Mouse (Mus musculus): ENCODE measurements around the gene Fgd5. TPM values are rescaled to one million over a fixed set of nuclear protein-coding genes. Genes with fewer than 3 reads are reported as not detected.

Gene Fgd5
- polyA plus RNA-seq, 1 experiment from 2014 or later, result 11.9 TPM

- Histone ChIP-seq H3K4me3 (replicated peaks; ENCODE audit: low read depth, low read length) (no peak overlapping the region), H3K27ac (no peak overlapping the region), H3K9me3 (replicated peaks; ENCODE audit: low read length) (no peaks in the 10 kb centered on the region), H3K4me1 (replicated peaks; ENCODE audit: insufficient read depth, low read length) (0 out of 2 replicates have a peak, but pooled peaks cover 7% of the 10 kb centered on the region), H3K9ac (ENCODE audit: low read depth, low read length) (no peak overlapping the region), H3K4me2 (ENCODE audit: low read length) (no peak overlapping the region), H3K36me3 (ENCODE audit: insufficient read depth, low read length) (no peaks in the 10 kb centered on the region), H3K27me3 (ENCODE audit: insufficient read depth, low read length) (no peaks in the 10 kb centered on the region)
- 85% methylated on average over 3 of the region's 3 CpGs for WGBS
- no peak for ATAC-seq (replicated peaks; ENCODE audit: low FRiP score, low read depth)
- no peak for DNase-seq (ENCODE audit: low spot score)
- no peak for TF ChIP-seq CTCF (IDR thresholded peaks at IDR 0.05; ENCODE audit: low read depth)
Measured at GRCm38 (mm10) chr6:92013620-92014019, 34.9 kb downstream of the Fgd5 start.

DNA sequence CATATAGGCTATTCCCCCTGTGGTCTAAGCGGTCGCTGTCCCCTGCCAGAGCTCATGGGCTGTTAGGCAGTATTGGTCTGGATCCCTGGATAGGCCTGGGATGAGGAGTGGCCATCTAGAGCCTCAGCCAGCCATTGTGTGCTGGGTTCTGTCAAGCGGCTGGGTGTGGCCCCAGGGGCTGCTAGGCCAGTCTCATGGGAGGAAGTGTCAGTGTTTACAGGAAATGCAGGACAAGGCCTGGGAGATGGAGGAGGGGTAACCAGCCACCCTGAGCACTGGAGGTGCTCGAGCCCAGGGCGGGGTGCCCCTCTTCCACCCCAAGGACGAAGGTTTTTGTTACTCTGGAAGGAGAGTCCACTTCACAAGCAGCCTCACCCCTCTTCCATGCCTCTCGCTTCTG is 36.3 kb downstream of the Fgd5 start:
- Histone ChIP-seq H3K4me2 (ENCODE audit: low read length) (no peak overlapping the region), H3K9ac (ENCODE audit: low read depth, low read length) (no peak overlapping the region), H3K4me1 (replicated peaks; ENCODE audit: insufficient read depth, low read length) (0 out of 2 replicates have a peak, but pooled peaks cover 7% of the 10 kb centered on the region), H3K27me3 (ENCODE audit: insufficient read depth, low read length) (no peaks in the 10 kb centered on the region), H3K4me3 (replicated peaks; ENCODE audit: low read depth, low read length) (no peak overlapping the region), H3K36me3 (ENCODE audit: insufficient read depth, low read length) (no peaks in the 10 kb centered on the region), H3K27ac (peak overlapping the region; percentile 54), H3K9me3 (replicated peaks; ENCODE audit: low read length) (no peaks in the 10 kb centered on the region)
- ATAC-seq (replicated peaks; ENCODE audit: low FRiP score, low read depth) (0 out of 2 replicates have a peak, but pooled peaks have one; percentile 25), DNase-seq (ENCODE audit: low spot score) (peak; percentile 58)
- WGBS, result 59% methylated on average over 7 of the region's 7 CpGs
- TF ChIP-seq CTCF (IDR thresholded peaks at IDR 0.05; ENCODE audit: low read depth), result no peak

DNA sequence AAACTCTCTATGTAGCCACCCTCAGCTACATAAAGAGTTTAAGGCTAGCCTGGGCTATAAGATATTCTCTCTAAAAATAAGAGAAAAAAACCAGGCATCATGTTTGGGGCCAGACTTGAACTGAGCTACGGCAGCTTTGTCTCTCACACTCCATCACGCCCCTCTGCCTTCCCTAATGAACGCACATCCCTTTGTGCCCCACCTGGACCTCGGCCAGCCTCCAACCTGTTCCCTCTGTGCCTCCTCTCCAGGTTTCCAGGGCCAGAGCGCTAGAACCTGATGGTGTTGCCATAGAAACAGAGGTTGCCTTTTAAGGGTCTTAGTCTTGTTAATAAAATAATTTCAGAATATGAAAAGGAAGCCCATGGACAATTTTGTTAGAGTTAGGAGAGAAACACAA is 37.2 kb downstream of the Fgd5 start:
- Histone ChIP-seq H3K27ac (no peak overlapping the region), H3K27me3 (ENCODE audit: insufficient read depth, low read length) (no peaks in the 10 kb centered on the region), H3K9ac (ENCODE audit: low read depth, low read length) (no peak overlapping the region), H3K4me2 (ENCODE audit: low read length) (no peak overlapping the region), H3K4me1 (replicated peaks; ENCODE audit: insufficient read depth, low read length) (0 out of 2 replicates have a peak, but pooled peaks cover 7% of the 10 kb centered on the region), H3K36me3 (ENCODE audit: insufficient read depth, low read length) (no peaks in the 10 kb centered on the region), H3K4me3 (replicated peaks; ENCODE audit: low read depth, low read length) (no peak overlapping the region), H3K9me3 (replicated peaks; ENCODE audit: low read length) (no peaks in the 10 kb centered on the region)
- no peak for ATAC-seq (replicated peaks; ENCODE audit: low FRiP score, low read depth)
- no peak for DNase-seq (ENCODE audit: low spot score)
- WGBS, result 83% methylated on average over 5 of the region's 5 CpGs
- no peak for TF ChIP-seq CTCF (IDR thresholded peaks at IDR 0.05; ENCODE audit: low read depth)

GRCm38 (mm10) chr6:92016738-92017137 is 38.1 kb downstream of the Fgd5 start:
- WGBS, result 79% methylated on average over 6 of the region's 6 CpGs
- no peak for TF ChIP-seq CTCF (IDR thresholded peaks at IDR 0.05; ENCODE audit: low read depth)
- no peak overlapping the region for H3K4me3 ChIP-seq (replicated peaks; ENCODE audit: low read depth, low read length)
- ATAC-seq (replicated peaks; ENCODE audit: low FRiP score, low read depth) (no peak), DNase-seq (ENCODE audit: low spot score) (no peak)
- H3K36me3 ChIP-seq (ENCODE audit: insufficient read depth, low read length), result no peaks in the 10 kb centered on the region
- no peak overlapping the region for H3K9ac ChIP-seq (ENCODE audit: low read depth, low read length)
- no peaks in the 10 kb centered on the region for H3K9me3 ChIP-seq (replicated peaks; ENCODE audit: low read length)
- H3K4me1 ChIP-seq (replicated peaks; ENCODE audit: insufficient read depth, low read length), result 0 out of 2 replicates have a peak, but pooled peaks cover 7% of the 10 kb centered on the region
- no peak overlapping the region for H3K4me2 ChIP-seq (ENCODE audit: low read length)
- H3K27ac ChIP-seq, result no peak overlapping the region
- H3K27me3 ChIP-seq (ENCODE audit: insufficient read depth, low read length), result no peaks in the 10 kb centered on the region

GRCm38 (mm10) chr6:92018421-92018820 is 39.7 kb downstream of the Fgd5 start:
- DNase-seq (ENCODE audit: low spot score), result no peak
- Histone ChIP-seq H3K9me3 (replicated peaks; ENCODE audit: low read length) (no peaks in the 10 kb centered on the region), H3K9ac (ENCODE audit: low read depth, low read length) (no peak overlapping the region), H3K4me1 (replicated peaks; ENCODE audit: insufficient read depth, low read length) (0 out of 2 replicates have a peak, but pooled peaks cover 7% of the 10 kb centered on the region), H3K27me3 (ENCODE audit: insufficient read depth, low read length) (no peaks in the 10 kb centered on the region), H3K4me3 (replicated peaks; ENCODE audit: low read depth, low read length) (no peak overlapping the region), H3K36me3 (ENCODE audit: insufficient read depth, low read length) (no peaks in the 10 kb centered on the region), H3K4me2 (ENCODE audit: low read length) (no peak overlapping the region), H3K27ac (no peak overlapping the region)
- no peak for TF ChIP-seq CTCF (IDR thresholded peaks at IDR 0.05; ENCODE audit: low read depth)
- ATAC-seq (replicated peaks; ENCODE audit: low FRiP score, low read depth), result no peak
- 39% methylated on average over 6 of the region's 6 CpGs for whole genome bisulfite sequencing

- no peaks in the 10 kb centered on the region for H3K4me1 ChIP-seq (replicated peaks; ENCODE audit: insufficient read depth, low read length)
- DNase-seq (ENCODE audit: low spot score) (no peak), ATAC-seq (replicated peaks; ENCODE audit: low FRiP score, low read depth) (no peak)
- 53% methylated on average over 9 of the region's 9 CpGs for WGBS
- no peaks in the 10 kb centered on the region for H3K27me3 ChIP-seq (ENCODE audit: insufficient read depth, low read length)
- TF ChIP-seq CTCF (IDR thresholded peaks at IDR 0.05; ENCODE audit: low read depth), result no peak
- H3K9me3 ChIP-seq (replicated peaks; ENCODE audit: low read length), result no peaks in the 10 kb centered on the region
- H3K36me3 ChIP-seq (ENCODE audit: insufficient read depth, low read length), result no peaks in the 10 kb centered on the region
- H3K4me2 ChIP-seq (ENCODE audit: low read length), result no peak overlapping the region
- no peak overlapping the region for H3K9ac ChIP-seq (ENCODE audit: low read depth, low read length)
- no peak overlapping the region for H3K4me3 ChIP-seq (replicated peaks; ENCODE audit: low read depth, low read length)
- no peak overlapping the region for H3K27ac ChIP-seq
Measured at GRCm38 (mm10) chr6:92021061-92021460, 42.4 kb downstream of the Fgd5 start.

- Histone ChIP-seq H3K9me3 (replicated peaks; ENCODE audit: low read length) (no peaks in the 10 kb centered on the region), H3K27me3 (ENCODE audit: insufficient read depth, low read length) (no peaks in the 10 kb centered on the region), H3K4me2 (ENCODE audit: low read length) (no peak overlapping the region), H3K36me3 (ENCODE audit: insufficient read depth, low read length) (no peaks in the 10 kb centered on the region), H3K4me3 (replicated peaks; ENCODE audit: low read depth, low read length) (no peak overlapping the region), H3K9ac (ENCODE audit: low read depth, low read length) (no peak overlapping the region), H3K4me1 (replicated peaks; ENCODE audit: insufficient read depth, low read length) (no peaks in the 10 kb centered on the region), H3K27ac (no peak overlapping the region)
- TF ChIP-seq CTCF (IDR thresholded peaks at IDR 0.05; ENCODE audit: low read depth), result no peak
- 58% methylated on average over 6 of the region's 6 CpGs for WGBS
- ATAC-seq (replicated peaks; ENCODE audit: low FRiP score, low read depth) (no peak), DNase-seq (ENCODE audit: low spot score) (peak; percentile 49)
Measured at GRCm38 (mm10) chr6:92021506-92021905, 42.8 kb downstream of the Fgd5 start.
